Mouse (Mus musculus) adrenal gland, adult (tissue): ENCODE measurements at regions not wholly inside any gene's neighbourhood (a gene's known extent, or its start where the extent isn't known, plus 50 kb on each side); places are given as distances from the start of the nearest gene placed in this dataset.
"Not testable (repeated sequence)": the region's sequence is repeated elsewhere in the genome, so short reads cannot be mapped to it uniquely, and the experiment has no call there.

ENCODE experiments used
- DNase-seq, 2 experiments: peaks; one replicate each; pipeline ENCODE4 v3.0.0; 2022 to 2023; ENCODE audit warnings: low spot score in 1 of 2; ENCODE audit not compliant: inconsistent age in 2 of 2

- no peak for DNase-seq
Measured at GRCm38 (mm10) chrX:159061322-159061721, 148.8 kb upstream of the Rps6ka3 start.

- no peak for DNase-seq
Measured at GRCm38 (mm10) chrX:159066212-159066611, 143.9 kb upstream of the Rps6ka3 start.

GRCm38 (mm10) chrX:159072647-159073046 lies 137.5 kb upstream of the Rps6ka3 start:
- no peak for DNase-seq

GRCm38 (mm10) chrX:159073533-159073932 lies 136.6 kb upstream of the Rps6ka3 start:
- no peak for DNase-seq

DNA sequence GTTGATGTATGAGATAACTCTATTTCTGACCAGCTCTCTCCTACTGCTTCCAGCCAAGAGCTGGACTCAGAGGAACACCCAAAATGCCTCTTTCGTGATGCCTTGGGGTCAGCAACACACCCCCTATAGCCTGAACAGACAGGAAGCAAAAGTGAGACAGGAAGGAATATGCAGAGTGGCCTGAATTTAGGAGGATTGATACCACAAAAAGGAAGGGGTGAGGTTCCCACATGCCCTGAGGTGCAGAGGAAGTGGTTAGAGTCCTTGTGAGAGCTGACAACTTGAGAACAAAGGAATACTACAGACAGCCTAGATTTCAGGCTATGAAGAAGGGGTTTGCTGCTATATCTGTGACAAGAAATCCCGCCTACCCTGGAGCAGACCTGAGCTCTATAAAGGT lies 129.6 kb upstream of the Rps6ka3 start:
- no peak for DNase-seq

GRCm38 (mm10) chrX:159110651-159111050 lies 99.5 kb upstream of the Rps6ka3 start:
- not testable (repeated sequence) for DNase-seq

GRCm38 (mm10) chrX:159116210-159116609 lies 93.9 kb upstream of the Rps6ka3 start:
- DNase-seq, result no peak

GRCm38 (mm10) chrX:159140554-159140953 lies 69.6 kb upstream of the Rps6ka3 start:
- DNase-seq, result peak in 1 of 2 experiments; percentile 14

GRCm38 (mm10) chrX:159143278-159143677 lies 66.8 kb upstream of the Rps6ka3 start:
- DNase-seq, result peak in 1 of 2 experiments; percentile 12

GRCm38 (mm10) chrX:159144674-159145073 lies 65.4 kb upstream of the Rps6ka3 start:
- DNase-seq, result no peak

DNA sequence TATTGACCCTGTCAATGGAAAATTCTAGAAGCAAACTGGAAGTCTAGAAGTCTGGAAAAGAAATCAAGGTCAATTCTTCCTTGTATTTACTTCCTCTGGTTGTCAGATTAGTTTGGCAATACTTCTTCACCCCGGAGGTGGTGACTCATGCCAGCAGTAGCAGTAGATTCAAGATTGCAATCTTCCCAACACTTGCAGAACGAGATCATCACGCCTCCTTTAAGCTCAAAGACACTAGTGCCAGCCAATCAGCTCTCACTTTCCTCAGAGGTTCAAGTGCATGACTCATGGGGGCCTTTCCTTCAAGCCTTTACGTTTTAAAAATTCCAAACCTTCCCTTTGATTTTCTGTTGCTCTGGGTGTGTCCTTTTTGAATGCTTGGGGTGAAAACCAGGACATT lies 64.9 kb upstream of the Rps6ka3 start:
- peak in 1 of 2 experiments; percentile 44 for DNase-seq

GRCm38 (mm10) chrX:159155786-159156185 lies 54.3 kb upstream of the Rps6ka3 start:
- DNase-seq, result peak in 1 of 2 experiments; percentile 27

DNA sequence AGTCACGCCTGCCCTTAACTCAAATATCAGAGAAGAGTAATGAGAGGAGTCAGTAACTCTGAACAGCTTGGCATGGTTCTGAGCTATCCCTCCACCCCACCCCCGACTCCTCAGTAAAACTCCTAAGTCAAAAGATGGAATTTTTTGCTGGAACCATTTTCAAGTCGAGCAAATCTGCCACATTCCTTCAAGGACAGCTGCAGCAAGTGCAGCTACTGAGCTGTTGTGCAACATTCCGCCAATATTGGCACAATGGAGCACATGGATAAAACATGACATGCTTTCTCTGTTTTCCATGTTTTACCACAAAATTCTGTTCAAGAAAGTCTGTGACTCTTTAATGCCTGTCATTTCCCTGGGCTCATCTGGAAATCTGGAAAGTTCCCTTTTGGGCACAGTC lies 53.1 kb upstream of the Rps6ka3 start:
- DNase-seq, result peak in 1 of 2 experiments; percentile 41

DNA sequence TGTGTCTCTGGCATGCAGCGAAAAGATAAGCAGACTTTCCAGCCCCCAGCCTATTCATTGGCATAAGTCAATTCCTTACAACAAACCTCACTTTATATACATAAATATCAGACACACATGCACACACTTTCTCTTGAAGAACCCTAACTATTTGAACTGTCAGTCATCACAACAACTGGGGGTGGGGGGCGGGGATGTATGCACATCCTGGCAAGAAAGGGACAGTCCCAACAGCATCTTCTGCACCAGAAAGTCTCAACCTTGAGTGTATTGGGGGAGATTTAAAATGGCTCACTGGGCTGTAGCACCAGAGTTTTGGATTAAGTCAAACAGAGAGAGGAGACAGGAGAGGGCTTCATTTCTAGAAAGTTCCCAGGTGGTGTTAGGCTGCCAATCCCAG lies 50.4 kb upstream of the Rps6ka3 start:
- no peak for DNase-seq
